Mouse (Mus musculus) embryonic facial prominence, embryonic 11.5 days (tissue): ENCODE measurements around the gene Fgd2. TPM values are rescaled to one million over a fixed set of nuclear protein-coding genes. Genes with fewer than 3 reads are reported as not detected.
"Not testable (repeated sequence)": the region's sequence is repeated elsewhere in the genome, so short reads cannot be mapped to it uniquely, and the experiment has no call there.

Source experiments
- ATAC-seq: fragments of 200-750 bp; cut with Nextera tagmentation; replicated peaks from 2 replicates; pipeline ENCODE4 v1.8.0; 2017; ENCODE audit warnings: low read depth; ENCODE audit not compliant: insufficient number of reproducible peaks, low FRiP score, low TSS enrichment
- DNase-seq: peaks from one replicate; pipeline ENCODE4 v3.0.0-alpha.2; 2015; ENCODE audit warnings: low spot score
- H3K27ac ChIP-seq: fragments of 300-500 bp; sonication (generic); replicated peaks from 2 replicates; pipeline ENCODE4 v1.5.1; 2014; ENCODE audit warnings: mild to moderate bottlenecking, low read depth, low read length, control low read depth
- H3K27me3 ChIP-seq: fragments of 300-500 bp; sonication (generic); 2 replicates; pipeline ENCODE4 v1.6.1; 2014; ENCODE audit warnings: mild to moderate bottlenecking, low read length, moderate library complexity, mixed read lengths; ENCODE audit not compliant: control insufficient read depth, insufficient read depth
- H3K36me3 ChIP-seq: fragments of 300-500 bp; sonication (generic); replicated peaks from 2 replicates; pipeline ENCODE4 v1.6.1; 2014; ENCODE audit warnings: low read depth, mild to moderate bottlenecking, low read length, moderate library complexity, mixed read lengths; ENCODE audit not compliant: control insufficient read depth, insufficient read depth
- H3K4me1 ChIP-seq: fragments of 300-500 bp; sonication (generic); 2 replicates; pipeline ENCODE4 v1.6.1; 2014; ENCODE audit warnings: low read length, mixed read lengths; ENCODE audit not compliant: control insufficient read depth, insufficient read depth
- H3K4me2 ChIP-seq: fragments of 300-500 bp; sonication (generic); 2 replicates; pipeline ENCODE4 v1.6.1; 2014; ENCODE audit warnings: low read depth, mild to moderate bottlenecking, control low read depth, low read length, moderate library complexity
- H3K4me3 ChIP-seq: fragments of 300-500 bp; sonication (generic); 2 replicates; pipeline ENCODE4 v1.5.1; 2014; ENCODE audit warnings: low read depth, low read length, control low read depth
- H3K9ac ChIP-seq: fragments of 300-500 bp; sonication (generic); replicated peaks from 2 replicates; pipeline ENCODE4 v1.6.1; 2014; ENCODE audit warnings: mild to moderate bottlenecking, control low read depth, low read length
- H3K9me3 ChIP-seq: fragments of 300-500 bp; sonication (generic); replicated peaks from 2 replicates; pipeline ENCODE4 v1.6.1; 2016; ENCODE audit warnings: mild to moderate bottlenecking, low read length, inconsistent platforms, mixed read lengths; ENCODE audit not compliant: control insufficient read depth
- WGBS: fragments of 180-500 bp; shearing (Covaris S2); extraction: QIAGEN DNeasy Blood & Tissue Kit; methylation state at CpG from one replicate; pipeline ENCODE4 v1.1.7; 2014; 5-methylcytosine and 5-hydroxymethylcytosine counted together
- polyA plus RNA-seq: library from polyadenylated mRNA; unstranded; fragments of >200 nt; fragmentation: Nextera tagmentation; extraction: Ambion mirVana; gene quantifications from 2 replicates; pipeline ENCODE4 v1.2.1, GENCODE M21; 2014

The Fgd2 gene
- polyA plus RNA-seq = 7.0 and 8.6 TPM in 2 replicates

DNA sequence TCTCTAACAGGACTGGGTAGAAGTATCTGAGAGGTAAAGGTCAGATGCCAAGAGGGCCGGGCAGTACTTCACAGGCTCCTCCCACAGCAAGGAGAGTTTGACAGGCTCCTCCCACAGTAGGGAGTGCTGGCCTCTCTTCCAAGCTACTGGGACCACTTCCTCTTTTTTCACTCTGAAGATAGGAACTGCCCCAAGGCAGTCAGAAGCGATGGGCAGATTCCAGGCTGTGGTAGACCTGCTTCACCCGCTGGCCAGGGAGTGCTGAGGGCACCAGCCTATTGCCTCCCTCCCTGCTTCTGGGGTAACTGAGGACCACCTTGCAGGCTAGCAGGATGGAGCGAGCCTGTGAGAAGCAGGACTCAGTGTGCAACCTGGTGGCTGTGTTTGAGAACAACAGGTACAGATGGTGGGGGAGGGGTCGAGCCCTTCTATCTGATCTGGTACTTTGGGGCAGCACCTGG lies at the start of gene Fgd2:
Fgd2 (plus strand) TSS at position 154 of the 461 bp plus-strand sequence.
- H3K4me3 ChIP-seq = no peak within 1 kb of the TSS
- no peaks in the 10 kb centered on the region for H3K36me3 ChIP-seq
- H3K4me1 ChIP-seq = peaks cover 8% of the 10 kb centered on the region
- no peak within 1 kb of the TSS for H3K27ac ChIP-seq
- WGBS = 12% methylated on average over 5 of the region's 5 CpGs
- no peak for ATAC-seq
- H3K9me3 ChIP-seq = no peaks in the 10 kb centered on the region
- H3K4me2 ChIP-seq = no peak within 1 kb of the TSS
- no peak for DNase-seq
- no peaks in the 10 kb centered on the region for H3K27me3 ChIP-seq
- H3K9ac ChIP-seq = no peak within 1 kb of the TSS

DNA sequence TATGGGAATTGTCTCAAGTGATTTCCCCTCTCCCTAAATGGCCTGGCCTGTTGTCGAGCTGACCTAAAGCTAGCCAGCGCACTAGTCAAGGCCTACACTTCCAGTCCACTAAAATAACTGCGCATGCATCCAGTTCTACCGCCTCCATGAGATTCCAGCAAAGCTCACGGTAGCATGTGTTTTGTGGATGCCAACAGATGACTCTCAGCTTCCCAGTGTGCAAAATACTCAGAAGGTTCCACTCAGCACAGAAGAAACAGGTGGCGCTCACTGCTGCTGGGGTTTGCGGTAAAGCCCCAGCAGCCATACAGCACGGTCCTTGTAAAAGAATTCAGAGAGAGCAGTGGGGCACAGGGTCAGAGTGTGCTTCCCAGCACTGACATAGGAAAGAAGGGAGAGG lies 49.1 kb upstream of the Fgd2 start:
- Histone ChIP-seq H3K9ac (no peak overlapping the region), H3K27me3 (no peaks in the 10 kb centered on the region), H3K36me3 (no peaks in the 10 kb centered on the region), H3K27ac (no peak overlapping the region), H3K4me1 (no peaks in the 10 kb centered on the region), H3K9me3 (no peaks in the 10 kb centered on the region), H3K4me3 (no peak overlapping the region), H3K4me2 (no peak overlapping the region)
- DNase-seq (no peak), ATAC-seq (no peak)
- WGBS = 90% methylated on average over 8 of the region's 8 CpGs

DNA sequence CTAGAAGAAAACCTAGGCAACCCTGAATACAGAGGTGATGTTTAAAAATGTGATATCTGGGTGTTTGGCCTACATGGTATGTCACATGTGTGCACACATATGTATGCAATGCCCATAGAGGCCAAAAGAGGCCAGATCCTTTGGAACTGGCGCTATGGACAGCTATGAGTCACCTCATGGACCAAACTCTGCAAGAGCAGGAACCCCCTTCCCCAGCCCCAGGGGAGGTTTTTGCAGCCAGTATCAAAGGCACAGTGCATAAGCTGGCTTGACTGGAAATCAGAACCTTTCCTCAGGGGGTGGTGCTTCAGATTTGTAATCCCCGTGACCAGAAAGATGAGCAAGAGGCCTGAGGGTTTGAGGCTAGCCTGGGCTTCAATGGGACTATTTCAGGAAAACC lies 48.6 kb upstream of the Fgd2 start:
- Histone ChIP-seq H3K4me1 (no peaks in the 10 kb centered on the region), H3K36me3 (no peaks in the 10 kb centered on the region), H3K27ac (no peak overlapping the region), H3K27me3 (no peaks in the 10 kb centered on the region), H3K4me3 (no peak overlapping the region), H3K4me2 (no peak overlapping the region), H3K9ac (no peak overlapping the region), H3K9me3 (no peaks in the 10 kb centered on the region)
- no peak for ATAC-seq
- DNase-seq = no peak
- WGBS = 88% methylated on average over 2 of the region's 2 CpGs

DNA sequence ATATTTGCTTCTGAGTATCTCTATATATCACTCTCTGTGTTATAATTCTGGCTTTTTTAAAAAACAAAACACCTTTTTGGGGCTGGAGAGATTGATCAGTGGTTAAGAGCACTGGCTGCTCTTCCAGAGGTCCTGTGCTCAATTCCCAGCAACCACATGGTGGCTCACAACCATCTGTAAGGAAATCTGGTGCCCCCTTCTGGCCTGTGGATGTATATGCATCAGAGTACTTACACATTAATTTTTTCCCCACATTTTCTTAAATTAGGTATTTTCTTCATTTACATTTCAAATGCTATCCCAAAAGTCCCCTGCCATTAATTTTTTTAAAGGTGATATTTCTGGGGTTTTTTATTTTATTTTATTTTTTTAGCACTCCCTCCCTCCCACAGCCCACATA lies 47.4 kb upstream of the Fgd2 start:
- Histone ChIP-seq H3K9me3 (no peaks in the 10 kb centered on the region), H3K4me1 (no peaks in the 10 kb centered on the region), H3K27me3 (no peaks in the 10 kb centered on the region), H3K36me3 (no peaks in the 10 kb centered on the region), H3K9ac (no peak overlapping the region), H3K27ac (no peak overlapping the region), H3K4me3 (no peak overlapping the region), H3K4me2 (no peak overlapping the region)
- no peak for DNase-seq
- ATAC-seq = no peak

DNA sequence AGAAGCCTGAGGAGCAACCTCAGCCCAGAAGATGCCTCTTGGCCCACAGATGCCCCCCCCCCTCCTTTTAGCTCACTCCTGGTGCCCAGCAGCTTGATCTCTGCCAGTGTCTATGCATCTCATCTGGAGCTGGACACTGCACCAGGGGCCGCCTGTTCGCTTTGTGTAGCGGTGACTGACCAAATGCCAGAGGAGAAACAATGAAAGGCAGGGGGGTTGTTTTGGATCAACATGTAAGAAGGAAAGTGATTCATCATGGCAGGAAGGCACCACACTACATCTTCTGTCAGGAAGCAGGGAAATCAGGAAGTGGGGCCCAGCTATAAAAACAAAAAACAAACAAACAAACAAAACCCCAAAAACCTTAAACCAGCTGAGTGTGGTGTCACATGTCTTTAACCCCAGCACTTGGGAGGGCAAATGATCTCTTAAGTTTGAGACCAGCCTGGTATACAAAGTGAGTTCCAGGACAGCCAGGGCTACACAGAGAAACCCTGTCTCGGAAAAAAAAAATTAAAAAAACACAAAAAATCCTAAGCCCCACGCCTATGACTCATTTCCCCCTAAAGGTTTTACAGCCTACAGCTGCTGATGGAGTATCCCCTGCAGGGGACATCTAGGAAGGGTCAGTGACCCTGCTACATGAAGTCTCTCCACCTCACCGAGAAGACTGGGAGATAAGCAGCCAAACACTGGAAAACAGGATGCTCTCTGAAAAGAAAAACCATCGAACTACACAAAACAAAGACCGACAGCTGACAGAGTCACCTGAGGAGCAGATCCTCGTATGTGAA lies 44.8 kb upstream of the Fgd2 start:
- Histone ChIP-seq H3K4me1 (no peaks in the 10 kb centered on the region), H3K27ac (0 out of 2 replicates have a peak overlapping the region, but pooled peaks have one; percentile 20), H3K4me2 (no peak overlapping the region), H3K36me3 (no peaks in the 10 kb centered on the region), H3K9ac (no peak overlapping the region), H3K9me3 (no peaks in the 10 kb centered on the region), H3K4me3 (no peak overlapping the region), H3K27me3 (peaks cover 1% of the 10 kb centered on the region; the same call in 1 of the 2 replicates)
- ATAC-seq = no peak
- no peak for DNase-seq
- 39% methylated on average over 9 of the region's 9 CpGs for WGBS

DNA sequence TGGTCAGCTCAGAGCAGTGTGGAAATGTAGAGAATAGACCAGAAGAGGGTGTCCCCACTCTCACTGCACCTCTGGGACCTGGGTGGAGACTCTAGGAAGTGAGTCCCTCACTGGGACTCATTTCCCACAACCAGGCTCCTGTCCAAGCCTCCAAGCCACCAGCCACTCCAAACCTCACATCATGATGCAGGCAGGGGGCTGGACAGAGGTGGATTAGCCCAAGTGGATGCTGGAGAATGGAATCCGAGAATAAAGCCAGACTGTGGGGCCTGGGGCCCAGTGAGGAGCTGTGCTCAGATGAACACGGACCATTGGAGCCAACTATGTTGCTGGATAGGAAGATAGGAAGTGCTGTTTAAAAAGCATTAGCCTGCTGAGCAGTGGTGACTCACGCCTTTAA lies 43.8 kb upstream of the Fgd2 start:
- Histone ChIP-seq H3K9ac (no peak overlapping the region), H3K27me3 (peaks cover 9% of the 10 kb centered on the region), H3K36me3 (no peaks in the 10 kb centered on the region), H3K4me3 (no peak overlapping the region), H3K9me3 (no peaks in the 10 kb centered on the region), H3K4me1 (no peaks in the 10 kb centered on the region), H3K27ac (no peak overlapping the region), H3K4me2 (no peak overlapping the region)
- 69% methylated on average over 3 of the region's 3 CpGs for WGBS
- DNase-seq = no peak
- ATAC-seq = no peak

DNA sequence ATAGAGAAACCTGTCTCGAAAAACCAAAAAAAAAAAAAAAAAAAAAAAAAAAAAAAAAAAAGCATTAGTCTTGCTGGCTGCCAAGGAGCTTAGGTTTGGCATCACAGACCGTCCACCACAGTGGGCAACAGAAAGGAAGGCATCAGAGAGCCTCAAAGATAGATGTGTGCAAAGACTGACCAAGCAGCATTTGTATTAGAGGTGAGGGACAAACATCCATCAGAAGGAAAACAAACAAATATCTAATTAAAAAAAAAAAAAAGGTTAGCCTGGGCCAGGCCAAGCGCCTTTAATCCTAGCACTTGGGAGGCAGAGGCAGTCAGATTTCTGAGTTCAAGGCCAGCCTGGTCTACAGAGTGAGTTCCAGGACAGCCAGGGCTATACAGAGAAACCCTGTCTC lies 43.3 kb upstream of the Fgd2 start, which contains the start of gene Pi16:
Pi16 (plus strand) TSS at position 301 of the 400 bp plus-strand sequence.
- not testable (repeated sequence) for H3K9ac ChIP-seq, H3K9me3 ChIP-seq, H3K4me3 ChIP-seq, H3K4me2 ChIP-seq, H3K4me1 ChIP-seq, DNase-seq, H3K36me3 ChIP-seq, ATAC-seq
- Histone ChIP-seq H3K27ac (0 out of 2 replicates have a peak within 1 kb of the TSS, but pooled peaks have one; percentile 20), H3K27me3 (peaks cover 14% of the 10 kb centered on the region)
- WGBS = 90% methylated on average over 3 of the region's 3 CpGs

DNA sequence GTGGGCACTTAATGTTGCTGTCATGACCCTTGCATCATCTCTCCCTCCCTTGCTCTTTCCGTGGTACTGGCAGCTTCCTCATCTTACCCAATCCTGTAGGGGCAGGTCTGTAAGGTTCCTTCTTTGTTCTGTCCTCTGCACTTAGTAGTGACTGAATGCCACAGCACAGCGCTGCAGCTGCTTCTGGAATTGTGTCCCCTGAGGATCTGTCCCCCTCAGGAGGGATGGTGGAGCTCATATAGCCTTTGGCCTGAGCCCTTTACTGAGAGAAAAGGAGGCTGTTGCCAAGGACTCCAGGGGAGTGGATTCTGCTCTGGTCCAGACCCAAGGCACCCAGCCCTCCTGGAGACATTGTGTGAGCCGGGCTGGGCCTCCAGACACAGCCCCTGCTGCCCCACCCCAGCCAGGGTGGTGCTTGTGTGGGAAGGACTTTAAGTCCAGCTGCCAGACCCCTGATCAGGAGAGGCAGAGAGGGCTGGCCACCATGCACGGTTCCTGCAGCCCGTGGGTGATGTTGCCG lies 41.9 kb upstream of the Fgd2 start:
- H3K4me3 ChIP-seq = no peak overlapping the region
- no peak overlapping the region for H3K9ac ChIP-seq
- no peak overlapping the region for H3K27ac ChIP-seq
- no peaks in the 10 kb centered on the region for H3K9me3 ChIP-seq
- WGBS = 48% methylated on average over 6 of the region's 6 CpGs
- H3K27me3 ChIP-seq = peaks cover 22% of the 10 kb centered on the region
- H3K4me2 ChIP-seq = no peak overlapping the region
- no peak for ATAC-seq
- no peak for DNase-seq
- H3K4me1 ChIP-seq = peaks cover 3% of the 10 kb centered on the region; the same call in 1 of the 2 replicates
- no peaks in the 10 kb centered on the region for H3K36me3 ChIP-seq
